Mouse (Mus musculus): ENCODE measurements around the gene Macrod2. TPM values are rescaled to one million over a fixed set of nuclear protein-coding genes. Genes with fewer than 3 reads are reported as not detected.

The Macrod2 gene
- polyA plus RNA-seq, 1 experiment from 2014 or later = 34.8 TPM

- no peaks in the 10 kb centered on the region for H3K27me3 ChIP-seq
- H3K27ac ChIP-seq = no peak overlapping the region
- H3K36me3 ChIP-seq = no peaks in the 10 kb centered on the region
- H3K9ac ChIP-seq = no peak overlapping the region
- ATAC-seq (replicated peaks; ENCODE audit: low FRiP score) = 0 out of 2 replicates have a peak, but pooled peaks have one; percentile 29
- WGBS = 51% methylated on average over 4 of the region's 4 CpGs
- H3K4me1 ChIP-seq = peaks cover 7% of the 10 kb centered on the region; the same call in 1 of the 2 replicates
- no peaks in the 10 kb centered on the region for H3K9me3 ChIP-seq (replicated peaks)
- no peak overlapping the region for H3K4me3 ChIP-seq (replicated peaks)
- no peak overlapping the region for H3K4me2 ChIP-seq
These were observed 876.4 kb downstream of the Macrod2 start for GRCm38 (mm10) chr2:141271541-141271940.

GRCm38 (mm10) chr2:141272966-141273365 lies 877.9 kb downstream of the Macrod2 start:
- no peak overlapping the region for H3K27ac ChIP-seq
- H3K4me3 ChIP-seq (replicated peaks) = no peak overlapping the region
- H3K9me3 ChIP-seq (replicated peaks) = no peaks in the 10 kb centered on the region
- no peak overlapping the region for H3K4me2 ChIP-seq
- no peaks in the 10 kb centered on the region for H3K27me3 ChIP-seq
- H3K9ac ChIP-seq = no peak overlapping the region
- no peaks in the 10 kb centered on the region for H3K36me3 ChIP-seq
- 86% methylated on average over 4 of the region's 4 CpGs for WGBS
- no peak for ATAC-seq (replicated peaks; ENCODE audit: low FRiP score)
- peaks cover 7% of the 10 kb centered on the region; the same call in 1 of the 2 replicates for H3K4me1 ChIP-seq

- H3K27me3 ChIP-seq = no peaks in the 10 kb centered on the region
These were observed 879.2 kb downstream of the Macrod2 start for GRCm38 (mm10) chr2:141274262-141274661.

GRCm38 (mm10) chr2:141279130-141279698 lies 884.1 kb downstream of the Macrod2 start:
- no peaks in the 10 kb centered on the region for H3K9me3 ChIP-seq (replicated peaks)
- H3K4me1 ChIP-seq = no peaks in the 10 kb centered on the region
- ATAC-seq (replicated peaks; ENCODE audit: low FRiP score) = no peak
- H3K9ac ChIP-seq = no peak overlapping the region
- H3K36me3 ChIP-seq = no peaks in the 10 kb centered on the region
- no peak overlapping the region for H3K4me2 ChIP-seq
- no peak overlapping the region for H3K27ac ChIP-seq
- no peaks in the 10 kb centered on the region for H3K27me3 ChIP-seq
- H3K4me3 ChIP-seq (replicated peaks) = no peak overlapping the region
- WGBS = 52% methylated on average over 5 of the region's 5 CpGs

More at GRCm38 (mm10) chr2:141274262-141274661, 879.2 kb downstream of the Macrod2 start:
- Histone ChIP-seq H3K9ac (no peak overlapping the region), H3K4me3 (replicated peaks) (no peak overlapping the region), H3K36me3 (no peaks in the 10 kb centered on the region), H3K4me2 (no peak overlapping the region), H3K27ac (no peak overlapping the region), H3K4me1 (peaks cover 7% of the 10 kb centered on the region; the same call in 1 of the 2 replicates), H3K9me3 (replicated peaks) (no peaks in the 10 kb centered on the region)
- WGBS = 88% methylated on average over 2 of the region's 2 CpGs
- ATAC-seq (replicated peaks; ENCODE audit: low FRiP score) = no peak

- Histone ChIP-seq H3K4me3 (replicated peaks) (no peak overlapping the region), H3K9ac (no peak overlapping the region), H3K36me3 (no peaks in the 10 kb centered on the region), H3K4me2 (no peak overlapping the region), H3K9me3 (replicated peaks) (no peaks in the 10 kb centered on the region), H3K27ac (no peak overlapping the region), H3K4me1 (no peaks in the 10 kb centered on the region), H3K27me3 (no peaks in the 10 kb centered on the region)
- 86% methylated on average over 1 of the region's 1 CpGs for WGBS
- ATAC-seq (replicated peaks; ENCODE audit: low FRiP score) = no peak
These were observed 885.7 kb downstream of the Macrod2 start for GRCm38 (mm10) chr2:141280817-141281216.

- WGBS = 76% methylated on average over 7 of the region's 7 CpGs
- H3K27me3 ChIP-seq = no peaks in the 10 kb centered on the region
- H3K4me1 ChIP-seq = peaks cover 17% of the 10 kb centered on the region
- H3K9me3 ChIP-seq (replicated peaks) = no peaks in the 10 kb centered on the region
- no peak overlapping the region for H3K4me3 ChIP-seq (replicated peaks)
- no peaks in the 10 kb centered on the region for H3K36me3 ChIP-seq
- ATAC-seq (replicated peaks; ENCODE audit: low FRiP score) = no peak
- no peak overlapping the region for H3K9ac ChIP-seq
- no peak overlapping the region for H3K4me2 ChIP-seq
- no peak overlapping the region for H3K27ac ChIP-seq
These were observed 891.1 kb downstream of the Macrod2 start for GRCm38 (mm10) chr2:141286110-141286747.

GRCm38 (mm10) chr2:141288494-141288893 lies 893.4 kb downstream of the Macrod2 start:
- Histone ChIP-seq H3K27me3 (no peaks in the 10 kb centered on the region), H3K4me3 (replicated peaks) (no peak overlapping the region), H3K27ac (no peak overlapping the region), H3K9me3 (replicated peaks) (no peaks in the 10 kb centered on the region), H3K36me3 (no peaks in the 10 kb centered on the region), H3K9ac (no peak overlapping the region), H3K4me1 (peaks cover 17% of the 10 kb centered on the region), H3K4me2 (no peak overlapping the region)
- peak; percentile 86 for ATAC-seq (replicated peaks; ENCODE audit: low FRiP score)
- 14% methylated on average over 7 of the region's 7 CpGs for WGBS

- H3K9ac ChIP-seq = no peak overlapping the region
- H3K9me3 ChIP-seq (replicated peaks) = no peaks in the 10 kb centered on the region
- H3K27me3 ChIP-seq = no peaks in the 10 kb centered on the region
- peak; percentile 49; the same call in 1 of the 2 replicates for ATAC-seq (replicated peaks; ENCODE audit: low FRiP score)
- no peak overlapping the region for H3K4me2 ChIP-seq
- no peaks in the 10 kb centered on the region for H3K36me3 ChIP-seq
- no peak overlapping the region for H3K27ac ChIP-seq
- 40% methylated on average over 2 of the region's 2 CpGs for WGBS
- H3K4me3 ChIP-seq (replicated peaks) = no peak overlapping the region
- H3K4me1 ChIP-seq = peaks cover 17% of the 10 kb centered on the region
These were observed 894.1 kb downstream of the Macrod2 start for GRCm38 (mm10) chr2:141289059-141289713.

- Histone ChIP-seq H3K4me1 (peaks cover 17% of the 10 kb centered on the region), H3K27me3 (no peaks in the 10 kb centered on the region), H3K4me2 (no peak overlapping the region), H3K27ac (no peak overlapping the region), H3K4me3 (replicated peaks) (no peak overlapping the region), H3K36me3 (no peaks in the 10 kb centered on the region), H3K9ac (no peak overlapping the region), H3K9me3 (replicated peaks) (no peaks in the 10 kb centered on the region)
- 51% methylated on average over 3 of the region's 3 CpGs for WGBS
- ATAC-seq (replicated peaks; ENCODE audit: low FRiP score) = no peak
These were observed 897.7 kb downstream of the Macrod2 start for GRCm38 (mm10) chr2:141292847-141293246.

GRCm38 (mm10) chr2:141299168-141299567 lies 904.1 kb downstream of the Macrod2 start:
- Histone ChIP-seq H3K36me3 (no peaks in the 10 kb centered on the region), H3K4me2 (no peak overlapping the region), H3K9ac (no peak overlapping the region), H3K4me3 (replicated peaks) (no peak overlapping the region), H3K9me3 (replicated peaks) (no peaks in the 10 kb centered on the region), H3K27me3 (no peaks in the 10 kb centered on the region), H3K4me1 (no peaks in the 10 kb centered on the region), H3K27ac (no peak overlapping the region)
- no peak for ATAC-seq (replicated peaks; ENCODE audit: low FRiP score)
- WGBS = 70% methylated on average over 6 of the region's 6 CpGs

GRCm38 (mm10) chr2:141301030-141301429 lies 905.9 kb downstream of the Macrod2 start:
- ATAC-seq (replicated peaks; ENCODE audit: low FRiP score) = no peak
- 91% methylated on average over 2 of the region's 2 CpGs for WGBS
- Histone ChIP-seq H3K36me3 (no peaks in the 10 kb centered on the region), H3K27me3 (no peaks in the 10 kb centered on the region), H3K27ac (no peak overlapping the region), H3K9me3 (replicated peaks) (no peaks in the 10 kb centered on the region), H3K4me2 (no peak overlapping the region), H3K4me3 (replicated peaks) (no peak overlapping the region), H3K9ac (no peak overlapping the region), H3K4me1 (no peaks in the 10 kb centered on the region)

- Histone ChIP-seq H3K9ac (no peak overlapping the region), H3K27ac (no peak overlapping the region), H3K4me2 (no peak overlapping the region), H3K4me1 (no peaks in the 10 kb centered on the region), H3K36me3 (no peaks in the 10 kb centered on the region), H3K27me3 (no peaks in the 10 kb centered on the region), H3K9me3 (replicated peaks) (no peaks in the 10 kb centered on the region), H3K4me3 (replicated peaks) (no peak overlapping the region)
- no peak for ATAC-seq (replicated peaks; ENCODE audit: low FRiP score)
- 86% methylated on average over 3 of the region's 3 CpGs for WGBS
These were observed 913.3 kb downstream of the Macrod2 start for GRCm38 (mm10) chr2:141308406-141308805.

All from kidney, embryonic 15.5 days (tissue).